Mouse (Mus musculus) E14TG2a.4 (cell line): ENCODE measurements around the gene Gli3.

ENCODE experiments used
- CTCF ChIP-seq: conservative IDR thresholded peaks from 2 replicates; pipeline ENCODE4 v1.5.1; 2014; ENCODE audit warnings: low read length
- NANOG ChIP-seq: IDR thresholded peaks from 2 replicates; pipeline ENCODE4 v1.6.1; 2014; ENCODE audit warnings: borderline replicate concordance, low read length, mixed read lengths

DNA sequence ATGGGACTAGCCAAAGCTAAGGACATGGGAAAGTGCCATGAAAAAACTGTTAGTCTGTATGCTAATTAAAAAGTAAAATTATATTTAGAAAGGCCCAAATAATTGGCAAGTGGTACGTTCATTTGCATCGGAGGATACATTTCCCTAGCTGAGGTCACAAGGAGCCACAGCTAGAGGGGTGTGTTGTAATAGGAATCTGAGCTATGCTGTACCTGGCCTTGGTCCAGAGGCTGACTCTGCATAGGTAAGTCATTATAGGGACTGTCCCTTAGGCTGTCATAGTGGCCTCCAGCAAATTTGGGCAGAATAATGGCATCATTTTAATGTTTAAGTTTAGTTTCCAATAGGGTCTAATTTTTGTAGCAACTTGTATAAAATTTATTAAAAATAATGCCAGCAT lies 75.4 kb downstream of the Gli3 start:
- TF ChIP-seq CTCF (no peak), NANOG (no peak)
